Mouse (Mus musculus) hindbrain, embryonic 10.5 days (tissue): ENCODE measurements around the gene Olfr263. TPM values are rescaled to one million over a fixed set of nuclear protein-coding genes. Genes with fewer than 3 reads are reported as not detected.

Experiments
- DNase-seq: peaks from one replicate; pipeline ENCODE4 v3.0.0-alpha.2; 2017; ENCODE audit warnings: low spot score
- H3K27ac ChIP-seq: fragments of 300-500 bp; sonication (generic); 2 replicates; pipeline ENCODE4 v1.5.1; 2016; ENCODE audit warnings: mild to moderate bottlenecking, moderate library complexity
- H3K27me3 ChIP-seq: fragments of 300-500 bp; sonication (generic); 2 replicates; pipeline ENCODE4 v1.6.1; 2016; ENCODE audit warnings: mild to moderate bottlenecking; ENCODE audit not compliant: poor library complexity, insufficient read depth, severe bottlenecking
- H3K36me3 ChIP-seq: fragments of 300-500 bp; sonication (generic); 2 replicates; pipeline ENCODE4 v1.6.1; 2016; ENCODE audit warnings: mild to moderate bottlenecking, moderate library complexity
- H3K4me1 ChIP-seq: fragments of 300-500 bp; sonication (generic); replicated peaks from 2 replicates; pipeline ENCODE4 v1.6.1; 2016; ENCODE audit warnings: mild to moderate bottlenecking
- H3K4me3 ChIP-seq: fragments of 300-500 bp; sonication (generic); 2 replicates; pipeline ENCODE4 v1.5.1; 2016; ENCODE audit warnings: mild to moderate bottlenecking, moderate library complexity
- H3K9me3 ChIP-seq: fragments of 300-500 bp; sonication (generic); 2 replicates; pipeline ENCODE4 v1.6.1; 2016; ENCODE audit warnings: mild to moderate bottlenecking, moderate library complexity
- WGBS: fragments of 180-500 bp; shearing (Covaris S2); methylation state at CpG from one replicate; pipeline ENCODE4 v1.1.7; 2016; 5-methylcytosine and 5-hydroxymethylcytosine counted together
- polyA plus RNA-seq: library from polyadenylated mRNA; unstranded; fragments of >200 nt; fragmentation: Nextera tagmentation; extraction: Ambion mirVana; gene quantifications from 2 replicates; pipeline ENCODE4 v1.2.1, GENCODE M21; 2016

The Olfr263 gene
- polyA plus RNA-seq, 1 experiment from 2014 or later, result not detected

DNA sequence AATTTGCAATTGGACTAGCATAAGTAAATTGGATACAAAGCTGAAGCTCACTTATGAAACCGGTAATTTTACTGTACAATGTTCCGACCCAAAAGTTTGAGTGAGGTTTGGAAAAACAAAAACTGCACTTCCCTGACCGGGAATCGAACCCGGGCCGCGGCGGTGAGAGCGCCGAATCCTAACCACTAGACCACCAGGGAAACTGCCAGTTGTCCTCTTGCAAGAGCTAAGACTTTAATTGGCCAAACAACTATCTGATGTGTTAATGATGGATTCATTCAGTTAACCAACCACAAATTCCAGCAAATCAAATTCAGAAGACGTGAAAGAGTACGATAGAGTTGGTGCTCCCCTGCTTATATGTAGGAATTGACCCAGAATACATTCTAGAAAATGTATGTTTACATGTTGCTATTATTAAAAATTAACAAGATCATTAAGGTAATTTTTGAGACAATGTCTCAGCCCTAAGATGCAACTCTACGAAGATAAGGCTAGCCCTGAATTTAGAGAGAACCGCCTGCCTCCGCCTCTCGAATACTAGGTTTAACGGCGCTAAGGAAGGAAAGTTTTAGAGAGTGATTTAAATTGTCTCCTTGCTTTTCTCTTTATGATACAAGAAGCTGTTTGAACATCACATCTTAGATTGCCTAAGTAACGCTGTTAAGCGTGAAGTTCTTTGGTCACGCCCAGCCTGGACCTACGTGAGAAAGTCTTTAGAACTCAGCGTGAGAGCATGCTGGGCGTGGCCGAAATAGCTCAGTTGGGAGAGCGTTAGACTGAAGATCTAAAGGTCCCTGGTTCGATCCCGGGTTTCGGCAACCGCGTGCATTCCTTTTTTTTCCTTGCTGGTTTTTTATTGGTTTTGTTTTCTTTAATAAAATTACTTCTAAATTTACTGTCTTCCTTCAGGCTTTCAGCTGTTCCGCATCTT is 31.5 kb downstream of the Olfr263 start:
- H3K9me3 ChIP-seq, result no peaks in the 10 kb centered on the region
- H3K4me1 ChIP-seq, result peaks cover 11% of the 10 kb centered on the region; the same call in 1 of the 2 replicates
- peak overlapping the region; percentile 66 for H3K4me3 ChIP-seq
- no peak overlapping the region for H3K27ac ChIP-seq
- no peaks in the 10 kb centered on the region for H3K36me3 ChIP-seq
- WGBS, result under 1% methylated on average over 32 of the region's 32 CpGs
- no peaks in the 10 kb centered on the region for H3K27me3 ChIP-seq
- peak; percentile 91 for DNase-seq

DNA sequence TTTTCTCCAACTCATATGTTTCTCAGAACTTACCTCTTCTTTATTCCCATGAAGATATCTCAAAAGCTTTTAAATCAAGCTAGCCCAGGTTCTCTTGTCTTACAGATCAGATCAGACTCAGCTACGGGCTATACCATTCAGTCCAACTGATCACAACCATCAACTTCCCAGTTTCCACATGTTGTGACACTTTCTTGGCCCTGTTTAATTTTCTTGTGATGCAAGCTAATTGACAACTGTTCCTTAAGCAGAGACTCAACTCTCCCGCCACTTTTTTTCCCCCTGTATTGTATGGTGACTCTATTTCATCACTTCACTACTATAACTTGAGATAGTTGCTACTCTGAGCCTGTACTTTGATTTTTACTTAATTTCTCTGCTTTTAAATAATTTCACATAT is 32.2 kb downstream of the Olfr263 start:
- peaks cover 11% of the 10 kb centered on the region; the same call in 1 of the 2 replicates for H3K4me1 ChIP-seq
- H3K9me3 ChIP-seq, result no peaks in the 10 kb centered on the region
- H3K27me3 ChIP-seq, result no peaks in the 10 kb centered on the region
- 40% methylated on average over 2 of the region's 2 CpGs for WGBS
- no peak overlapping the region for H3K27ac ChIP-seq
- peak overlapping the region; percentile 66 for H3K4me3 ChIP-seq
- no peaks in the 10 kb centered on the region for H3K36me3 ChIP-seq
- DNase-seq, result no peak

- Histone ChIP-seq H3K36me3 (no peaks in the 10 kb centered on the region), H3K9me3 (no peaks in the 10 kb centered on the region), H3K27ac (no peak overlapping the region), H3K4me1 (peaks cover 11% of the 10 kb centered on the region; the same call in 1 of the 2 replicates), H3K4me3 (no peak overlapping the region), H3K27me3 (no peaks in the 10 kb centered on the region)
- 62% methylated on average over 5 of the region's 5 CpGs for WGBS
- no peak for DNase-seq
Measured at GRCm38 (mm10) chr13:21162591-21162990, 33.2 kb downstream of the Olfr263 start.

GRCm38 (mm10) chr13:21166936-21167909 is 37.8 kb downstream of the Olfr263 start:
- H3K27ac ChIP-seq, result peak overlapping the region; percentile 69; the same call in 1 of the 2 replicates

DNA sequence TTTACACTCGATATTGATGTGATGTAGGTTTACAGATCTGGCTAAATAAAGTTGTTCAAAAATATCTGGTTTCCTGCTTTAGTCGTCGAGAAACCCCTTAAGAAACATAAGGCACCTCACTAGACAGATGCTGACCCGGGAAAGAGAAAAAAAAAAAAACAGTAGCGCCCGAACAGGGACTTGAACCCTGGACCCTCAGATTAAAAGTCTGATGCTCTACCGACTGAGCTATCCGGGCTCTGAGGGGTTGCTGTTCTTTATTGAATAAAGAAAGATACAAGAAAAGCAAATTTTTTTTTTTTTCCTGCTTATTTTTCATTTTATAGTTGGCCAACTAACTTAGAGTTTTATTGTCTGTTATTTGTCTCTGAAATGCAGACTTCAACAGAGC is 38.5 kb downstream of the Olfr263 start:
- DNase-seq, result peak; percentile 44
- Histone ChIP-seq H3K27ac (no peak overlapping the region), H3K36me3 (no peaks in the 10 kb centered on the region), H3K27me3 (no peaks in the 10 kb centered on the region), H3K9me3 (no peaks in the 10 kb centered on the region), H3K4me3 (peak overlapping the region; percentile 61), H3K4me1 (peaks cover 24% of the 10 kb centered on the region)
- 2% methylated on average over 8 of the region's 8 CpGs for WGBS

More at GRCm38 (mm10) chr13:21166936-21167909, 37.8 kb downstream of the Olfr263 start:
- peak overlapping the region; percentile 61 for H3K4me3 ChIP-seq
- peak; percentile 78 for DNase-seq
- H3K27me3 ChIP-seq, result no peaks in the 10 kb centered on the region
- no peaks in the 10 kb centered on the region for H3K36me3 ChIP-seq
- 2% methylated on average over 27 of the region's 27 CpGs for WGBS
- H3K4me1 ChIP-seq, result peaks cover 19% of the 10 kb centered on the region
- H3K9me3 ChIP-seq, result no peaks in the 10 kb centered on the region

- DNase-seq, result peak; percentile 50
- no peak overlapping the region for H3K27ac ChIP-seq
- H3K4me1 ChIP-seq, result peaks cover 30% of the 10 kb centered on the region
- H3K27me3 ChIP-seq, result no peaks in the 10 kb centered on the region
- under 1% methylated on average over 16 of the region's 16 CpGs for WGBS
- H3K4me3 ChIP-seq, result peak overlapping the region; percentile 61
- no peaks in the 10 kb centered on the region for H3K36me3 ChIP-seq
- no peaks in the 10 kb centered on the region for H3K9me3 ChIP-seq
Measured at GRCm38 (mm10) chr13:21168371-21169011, 39.1 kb downstream of the Olfr263 start.

DNA sequence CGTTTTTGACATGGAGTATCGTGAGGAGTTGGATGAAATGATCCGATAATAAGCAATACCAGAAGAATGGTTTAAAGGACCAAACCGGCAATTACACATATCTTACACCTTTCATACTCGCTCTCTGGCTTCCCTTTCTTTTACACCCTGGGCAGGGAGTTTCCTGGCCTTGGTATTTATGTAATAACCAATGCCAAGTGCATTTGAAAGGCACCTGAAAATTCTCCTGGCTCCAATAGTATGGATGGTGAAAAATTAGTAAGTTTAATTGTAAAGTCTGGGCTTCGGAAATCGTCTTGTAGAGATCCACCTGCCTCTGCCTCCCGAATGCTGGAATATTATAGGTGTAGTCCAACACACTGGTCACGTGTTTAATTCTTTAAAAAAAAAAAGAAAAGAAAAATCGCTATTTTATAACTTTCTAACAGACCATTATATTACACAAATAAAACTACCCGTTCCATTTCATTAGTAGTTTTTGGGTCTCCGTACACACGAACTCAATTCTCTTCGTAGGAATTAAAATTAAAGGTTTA is 39.8 kb downstream of the Olfr263 start:
- no peaks in the 10 kb centered on the region for H3K36me3 ChIP-seq
- no peaks in the 10 kb centered on the region for H3K27me3 ChIP-seq
- H3K9me3 ChIP-seq, result no peaks in the 10 kb centered on the region
- no peak overlapping the region for H3K27ac ChIP-seq
- H3K4me3 ChIP-seq, result peak overlapping the region; percentile 61
- 4% methylated on average over 14 of the region's 14 CpGs for WGBS
- no peak for DNase-seq
- H3K4me1 ChIP-seq, result peaks cover 31% of the 10 kb centered on the region

DNA sequence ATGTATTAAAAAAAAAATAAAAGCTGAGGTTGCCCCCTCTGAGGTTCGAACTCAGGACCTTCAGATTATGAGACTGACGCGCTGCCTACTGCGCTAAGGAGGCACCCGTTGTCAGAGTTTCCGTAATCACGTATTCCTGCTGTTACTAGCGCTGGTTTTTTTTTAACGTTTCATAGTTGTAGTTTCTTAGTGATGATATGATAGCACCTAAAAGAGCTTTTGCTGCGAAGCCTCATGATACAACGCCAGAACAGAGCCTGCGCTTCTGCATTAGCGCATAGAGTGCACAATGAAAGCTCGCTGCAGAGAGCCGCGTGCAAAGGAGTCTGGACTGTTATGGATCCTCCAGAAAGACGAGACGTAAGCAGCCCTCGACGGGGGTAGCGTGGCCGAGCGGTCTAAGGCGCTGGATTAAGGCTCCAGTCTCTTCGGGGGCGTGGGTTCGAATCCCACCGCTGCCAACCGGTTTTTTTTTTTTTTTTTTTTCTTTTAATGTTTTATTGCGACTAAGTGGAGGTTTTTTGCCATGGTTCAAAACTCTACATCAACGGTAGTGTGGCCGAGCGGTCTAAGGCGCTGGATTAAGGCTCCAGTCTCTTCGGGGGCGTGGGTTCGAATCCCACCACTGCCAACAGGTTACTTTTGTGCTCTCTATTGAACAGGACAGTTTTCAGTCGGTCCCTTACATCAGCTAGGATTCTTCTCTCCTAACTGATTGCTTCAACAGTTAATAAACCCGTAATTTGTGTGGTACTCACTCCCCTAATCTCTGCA is 40.4 kb downstream of the Olfr263 start:
- Histone ChIP-seq H3K36me3 (no peaks in the 10 kb centered on the region), H3K27me3 (no peaks in the 10 kb centered on the region), H3K4me1 (peaks cover 31% of the 10 kb centered on the region), H3K9me3 (no peaks in the 10 kb centered on the region), H3K4me3 (peak overlapping the region; percentile 61), H3K27ac (0 out of 2 replicates have a peak overlapping the region, but pooled peaks have one; percentile 56)
- under 1% methylated on average over 39 of the region's 39 CpGs for WGBS
- peak; percentile 83 for DNase-seq

GRCm38 (mm10) chr13:21170431-21171155 is 41.2 kb downstream of the Olfr263 start:
- 32% methylated on average over 17 of the region's 17 CpGs for WGBS
- Histone ChIP-seq H3K36me3 (no peaks in the 10 kb centered on the region), H3K27me3 (no peaks in the 10 kb centered on the region), H3K4me1 (peaks cover 31% of the 10 kb centered on the region), H3K4me3 (peak overlapping the region; percentile 61), H3K27ac (no peak overlapping the region), H3K9me3 (no peaks in the 10 kb centered on the region)
- DNase-seq, result no peak

GRCm38 (mm10) chr13:21171156-21171530 is 41.7 kb downstream of the Olfr263 start:
- H3K27me3 ChIP-seq, result no peaks in the 10 kb centered on the region
- peak; percentile 33 for DNase-seq
- WGBS, result 4% methylated on average over 15 of the region's 15 CpGs
- H3K27ac ChIP-seq, result no peak overlapping the region
- H3K4me3 ChIP-seq, result peak overlapping the region; percentile 61
- no peaks in the 10 kb centered on the region for H3K9me3 ChIP-seq
- H3K4me1 ChIP-seq, result peaks cover 31% of the 10 kb centered on the region
- H3K36me3 ChIP-seq, result no peaks in the 10 kb centered on the region

GRCm38 (mm10) chr13:21171600-21172150 is 42.2 kb downstream of the Olfr263 start:
- H3K4me3 ChIP-seq, result peak overlapping the region; percentile 61
- no peaks in the 10 kb centered on the region for H3K9me3 ChIP-seq
- no peaks in the 10 kb centered on the region for H3K36me3 ChIP-seq
- peaks cover 31% of the 10 kb centered on the region for H3K4me1 ChIP-seq
- H3K27ac ChIP-seq, result peak overlapping the region; percentile 42; the same call in 1 of the 2 replicates
- no peaks in the 10 kb centered on the region for H3K27me3 ChIP-seq
- WGBS, result under 1% methylated on average over 12 of the region's 12 CpGs
- DNase-seq, result peak; percentile 61
